Mouse (Mus musculus) small intestine, adult 2 months (tissue): ENCODE results near the gene Myo5a.

Experiments used
- CTCF ChIP-seq: fragments of 200-500 bp; IDR thresholded peaks from 2 replicates; pipeline ENCODE4 v1.5.1; 2012; ENCODE audit warnings: low read depth, mild to moderate bottlenecking, control low read depth, inconsistent platforms, low read length, moderate library complexity, mixed read lengths; ENCODE audit not compliant: insufficient replicate concordance, insufficient read length; ENCODE audit errors: extremely low read depth
- POLR2A ChIP-seq: fragments of 200-500 bp; IDR thresholded peaks from 2 replicates; pipeline ENCODE4 v1.6.1; 2012; ENCODE audit warnings: low read depth, mild to moderate bottlenecking, control low read depth, inconsistent platforms, low read length, moderate library complexity

DNA sequence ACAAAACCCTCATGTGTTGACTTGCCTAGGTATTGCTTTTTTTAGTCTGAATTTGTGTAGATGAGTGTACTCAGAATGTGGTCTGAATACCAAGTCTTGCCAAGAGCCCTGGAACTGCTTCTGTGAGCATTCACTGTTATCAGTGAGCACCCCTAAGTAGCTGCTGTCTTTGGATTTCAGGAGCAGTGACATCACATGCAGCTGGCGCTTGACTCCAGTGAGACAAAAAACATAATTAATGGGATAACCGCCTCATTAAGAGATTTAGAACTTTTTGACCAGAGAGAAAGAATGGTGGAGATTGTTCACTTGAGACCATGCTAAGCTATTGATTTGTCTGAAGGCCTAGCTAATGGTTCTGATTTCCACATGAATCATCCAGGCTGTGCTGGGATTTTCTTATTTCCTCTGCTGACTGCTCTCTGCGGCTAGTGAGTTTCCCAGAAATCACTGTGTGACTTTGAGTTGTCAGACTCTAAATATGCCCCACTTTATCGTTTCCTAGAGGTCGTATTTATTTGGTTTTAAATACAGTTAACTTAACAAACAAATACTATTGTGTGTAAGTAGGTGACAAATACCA, 14.5 kb downstream of the Myo5a start:
- no peak for TF ChIP-seq CTCF
- TF ChIP-seq POLR2A: no peak
